Mouse (Mus musculus) MEL (cell line): ENCODE results near the gene Lrrc25.

ENCODE experiments used
- ELF1 ChIP-seq: IDR thresholded peaks from 2 replicates; pipeline ENCODE4 v1.6.1; 2014; ENCODE audit warnings: low read depth, mild to moderate bottlenecking, inconsistent platforms, low read length, improper control_type of control experiment, moderate library complexity
- EP300 ChIP-seq, 2 experiments: IDR thresholded peaks; 2 replicates each; pipeline ENCODE4 v1.6.1; 2011; ENCODE audit warnings: improper control_type of control experiment in 2 of 2, low read length in 2 of 2, low read depth in 1 of 2, mild to moderate bottlenecking in 1 of 2
- ETS1 ChIP-seq: IDR thresholded peaks from 2 replicates; pipeline ENCODE4 v1.6.1; 2012; ENCODE audit warnings: low read depth, mild to moderate bottlenecking, inconsistent platforms, low read length, improper control_type of control experiment, moderate library complexity
- HCFC1 ChIP-seq: IDR thresholded peaks from 2 replicates; pipeline ENCODE4 v1.6.1; 2012; ENCODE audit warnings: low read depth, mild to moderate bottlenecking, inconsistent platforms, low read length, improper control_type of control experiment, moderate library complexity
- MAX ChIP-seq: IDR thresholded peaks from 2 replicates; pipeline ENCODE4 v1.6.1; 2011; ENCODE audit warnings: low read length, improper control_type of control experiment
- POLR2A ChIP-seq, 2 experiments: IDR thresholded peaks; 2 replicates each; pipeline ENCODE4 v1.6.1; 2011 to 2012; ENCODE audit warnings: low read length in 2 of 2, mild to moderate bottlenecking in 2 of 2, control low read depth in 1 of 2, improper control_type of control experiment in 1 of 2, low read depth in 1 of 2, moderate library complexity in 1 of 2; ENCODE audit not compliant: control insufficient read depth in 1 of 2, insufficient read depth in 1 of 2, poor library complexity in 1 of 2
- TAL1 ChIP-seq: IDR thresholded peaks from 2 replicates; pipeline ENCODE4 v1.6.1; 2012; ENCODE audit warnings: mild to moderate bottlenecking, inconsistent platforms, low read length, moderate library complexity, mixed read lengths
- USF2 ChIP-seq, 2 experiments: IDR thresholded peaks; 2 replicates each; pipeline ENCODE4 v1.6.1; 2011 to 2012; ENCODE audit warnings: improper control_type of control experiment in 2 of 2, low read length in 2 of 2, borderline replicate concordance in 1 of 2, inconsistent platforms in 1 of 2, low read depth in 1 of 2, mild to moderate bottlenecking in 1 of 2; ENCODE audit not compliant: insufficient read depth in 1 of 2
- ZC3H11A ChIP-seq: IDR thresholded peaks from 2 replicates; pipeline ENCODE4 v1.6.1; 2012; ENCODE audit warnings: low read depth, mild to moderate bottlenecking, inconsistent platforms, low read length, improper control_type of control experiment
- ZKSCAN1 ChIP-seq: IDR thresholded peaks from 2 replicates; pipeline ENCODE4 v1.6.1; 2012; ENCODE audit warnings: low read depth, mild to moderate bottlenecking, inconsistent platforms, low read length, improper control_type of control experiment, moderate library complexity

DNA sequence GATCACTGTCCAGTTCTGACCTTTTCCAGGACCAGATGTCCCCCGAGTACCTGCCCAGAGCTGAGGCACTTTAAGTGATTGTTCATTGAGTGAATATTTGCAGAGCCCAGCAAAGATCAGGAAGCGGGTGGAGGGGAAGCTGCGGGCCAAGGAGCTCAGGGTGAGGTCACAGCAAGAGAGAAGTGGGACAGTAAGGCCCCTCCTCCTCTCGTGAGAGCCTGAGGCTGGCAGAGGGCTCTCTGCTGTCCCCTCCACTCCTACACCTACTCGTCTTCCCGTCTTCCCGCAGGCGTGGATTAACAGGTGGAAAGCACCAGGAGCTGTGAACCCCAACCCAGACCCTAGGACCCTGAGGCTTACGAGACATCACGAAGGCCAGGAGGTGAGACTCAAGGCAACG lies 690 bp downstream of the Lrrc25 start:
- TF ChIP-seq ELF1 (no peak), MAX (no peak), POLR2A (IDR thresholded peaks at IDR 0.05; ENCODE audit: control insufficient read depth in 1 of 2, insufficient read depth in 1 of 2, low read depth in 1 of 2, low read length in 2 of 2, poor library complexity in 1 of 2) (no peak), USF2 (IDR thresholded peaks at IDR 0.05; ENCODE audit: borderline replicate concordance in 1 of 2, insufficient read depth in 1 of 2, low read depth in 1 of 2, low read length in 2 of 2) (no peak), HCFC1 (no peak), ZC3H11A (no peak), EP300 (IDR thresholded peaks at IDR 0.05; ENCODE audit: low read depth in 1 of 2, low read length in 2 of 2) (no peak), TAL1 (no peak), ETS1 (no peak), ZKSCAN1 (no peak)
